Mouse (Mus musculus) lung, embryonic 15.5 days (tissue): ENCODE measurements at regions not wholly inside any gene's neighbourhood (a gene's known extent, or its start where the extent isn't known, plus 50 kb on each side); places are given as distances from the start of the nearest gene placed in this dataset.
"Not testable (repeated sequence)": the region's sequence is repeated elsewhere in the genome, so short reads cannot be mapped to it uniquely, and the experiment has no call there.

Experiments used
- ATAC-seq: fragments of 200-750 bp; cut with Nextera tagmentation; 2 replicates; pipeline ENCODE4 v1.8.0; 2017; ENCODE audit warnings: moderate number of reproducible peaks, borderline replicate concordance; ENCODE audit not compliant: low FRiP score, low TSS enrichment; ENCODE audit errors: extremely low read depth
- H3K27ac ChIP-seq: fragments of 300-500 bp; sonication (generic); 2 replicates; pipeline ENCODE4 v1.5.1; 2015; ENCODE audit warnings: moderate library complexity, mild to moderate bottlenecking, inconsistent platforms
- H3K27me3 ChIP-seq: fragments of 300-500 bp; sonication (generic); 2 replicates; pipeline ENCODE4 v1.6.1; 2015; ENCODE audit warnings: inconsistent platforms
- H3K36me3 ChIP-seq: fragments of 300-500 bp; sonication (generic); 2 replicates; pipeline ENCODE4 v1.6.1; 2015; ENCODE audit warnings: inconsistent platforms
- H3K4me1 ChIP-seq: fragments of 300-500 bp; sonication (generic); 2 replicates; pipeline ENCODE4 v1.6.1; 2015; ENCODE audit warnings: inconsistent platforms
- H3K4me2 ChIP-seq: fragments of 300-500 bp; sonication (generic); 2 replicates; pipeline ENCODE4 v1.6.1; 2015; ENCODE audit warnings: inconsistent platforms, mild to moderate bottlenecking, moderate library complexity
- H3K4me3 ChIP-seq: fragments of 300-500 bp; sonication (generic); 2 replicates; pipeline ENCODE4 v1.5.1; 2015; ENCODE audit warnings: mild to moderate bottlenecking, inconsistent platforms
- H3K9ac ChIP-seq: fragments of 300-500 bp; sonication (generic); 2 replicates; pipeline ENCODE4 v1.6.1; 2015; ENCODE audit warnings: inconsistent platforms
- H3K9me3 ChIP-seq: fragments of 300-500 bp; sonication (generic); 2 replicates; pipeline ENCODE4 v1.6.1; 2016; ENCODE audit warnings: inconsistent platforms
- WGBS: fragments of 180-500 bp; shearing (Covaris S2); methylation state at CpG from one replicate; pipeline ENCODE4 v1.1.7; 2015; 5-methylcytosine and 5-hydroxymethylcytosine counted together

- 9% methylated on average over 6 of the region's 6 CpGs for WGBS
- no peaks in the 10 kb centered on the region for H3K9me3 ChIP-seq
- no peak overlapping the region for H3K4me2 ChIP-seq
- H3K27ac ChIP-seq: no peak overlapping the region
- no peaks in the 10 kb centered on the region for H3K4me1 ChIP-seq
- H3K9ac ChIP-seq: no peak overlapping the region
- H3K36me3 ChIP-seq: no peaks in the 10 kb centered on the region
- no peak for ATAC-seq
- no peaks in the 10 kb centered on the region for H3K27me3 ChIP-seq
- no peak overlapping the region for H3K4me3 ChIP-seq
These were observed 145.2 kb upstream of the Smlr1 start for GRCm38 (mm10) chr10:25681243-25681642.

DNA sequence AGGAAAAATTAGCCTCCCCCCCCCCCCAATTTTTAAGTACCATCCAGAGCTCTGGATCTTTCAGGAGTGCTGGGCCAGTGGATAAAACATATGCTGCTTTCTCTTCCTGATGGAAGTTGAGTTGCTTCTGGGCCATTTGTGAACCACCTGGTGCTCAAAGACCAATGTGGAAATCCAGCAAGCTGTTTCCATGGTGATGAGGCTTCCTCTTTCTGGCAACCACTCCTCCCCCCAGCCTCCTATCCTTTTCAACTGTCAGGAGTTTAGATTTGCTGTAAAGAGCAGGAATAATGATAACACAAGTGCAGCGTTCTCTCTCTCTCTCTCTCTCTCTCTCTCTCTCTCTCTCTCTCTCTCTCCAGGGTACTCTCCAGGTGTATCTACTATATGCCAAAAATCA lies 141.8 kb upstream of the Smlr1 start:
- H3K4me1 ChIP-seq: no peaks in the 10 kb centered on the region
- no peak overlapping the region for H3K4me3 ChIP-seq
- no peak overlapping the region for H3K4me2 ChIP-seq
- H3K27me3 ChIP-seq: no peaks in the 10 kb centered on the region
- H3K9ac ChIP-seq: no peak overlapping the region
- no peaks in the 10 kb centered on the region for H3K36me3 ChIP-seq
- 8% methylated on average over 1 of the region's 1 CpGs for WGBS
- no peak overlapping the region for H3K27ac ChIP-seq
- ATAC-seq: no peak
- no peaks in the 10 kb centered on the region for H3K9me3 ChIP-seq

GRCm38 (mm10) chr10:25675368-25675767 lies 139.3 kb upstream of the Smlr1 start:
- 24% methylated on average over 10 of the region's 10 CpGs for WGBS
- H3K27me3 ChIP-seq: no peaks in the 10 kb centered on the region
- no peaks in the 10 kb centered on the region for H3K9me3 ChIP-seq
- no peak overlapping the region for H3K4me3 ChIP-seq
- no peaks in the 10 kb centered on the region for H3K4me1 ChIP-seq
- 0 out of 2 replicates have a peak overlapping the region, but pooled peaks have one; percentile 2 for H3K4me2 ChIP-seq
- peak; percentile 39; the same call in 1 of the 2 replicates for ATAC-seq
- no peak overlapping the region for H3K9ac ChIP-seq
- no peaks in the 10 kb centered on the region for H3K36me3 ChIP-seq
- H3K27ac ChIP-seq: no peak overlapping the region

DNA sequence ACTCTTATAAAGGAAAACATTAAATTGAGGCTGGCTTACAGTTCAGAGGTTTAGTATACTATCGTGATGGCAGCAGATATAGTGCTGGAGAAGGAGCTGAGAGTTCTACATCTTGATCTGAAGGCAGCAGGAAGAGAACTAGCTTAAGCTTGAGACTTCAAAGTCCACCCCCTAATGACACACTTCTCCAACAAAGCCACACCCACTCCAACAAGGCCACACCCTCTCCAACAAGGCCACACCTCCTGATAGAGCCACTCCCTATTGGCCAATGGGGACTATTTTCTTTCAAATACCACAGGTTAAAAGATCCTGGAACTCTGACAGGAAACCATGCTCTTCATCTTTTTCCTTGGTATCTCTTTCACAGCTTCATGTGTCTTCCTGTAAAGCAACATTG lies 134.0 kb upstream of the Smlr1 start:
- Histone ChIP-seq H3K4me1 (no peaks in the 10 kb centered on the region), H3K27ac (no peak overlapping the region), H3K27me3 (no peaks in the 10 kb centered on the region), H3K36me3 (no peaks in the 10 kb centered on the region), H3K9me3 (no peaks in the 10 kb centered on the region), H3K4me3 (no peak overlapping the region), H3K9ac (no peak overlapping the region), H3K4me2 (no peak overlapping the region)
- 88% methylated on average over 1 of the region's 1 CpGs for WGBS
- ATAC-seq: no peak

- no peaks in the 10 kb centered on the region for H3K27me3 ChIP-seq
- no peak overlapping the region for H3K4me3 ChIP-seq
- no peak overlapping the region for H3K9ac ChIP-seq
- 40% methylated on average over 16 of the region's 16 CpGs for WGBS
- no peak overlapping the region for H3K4me2 ChIP-seq
- ATAC-seq: peak; percentile 42; the same call in 1 of the 2 replicates
- no peaks in the 10 kb centered on the region for H3K4me1 ChIP-seq
- H3K9me3 ChIP-seq: no peaks in the 10 kb centered on the region
- no peaks in the 10 kb centered on the region for H3K36me3 ChIP-seq
- no peak overlapping the region for H3K27ac ChIP-seq
These were observed 116.9 kb upstream of the Smlr1 start for GRCm38 (mm10) chr10:25652742-25653563.

- Histone ChIP-seq H3K9ac (no peak overlapping the region), H3K27me3 (no peaks in the 10 kb centered on the region), H3K4me1 (no peaks in the 10 kb centered on the region), H3K36me3 (no peaks in the 10 kb centered on the region), H3K4me3 (no peak overlapping the region), H3K27ac (no peak overlapping the region), H3K9me3 (no peaks in the 10 kb centered on the region), H3K4me2 (no peak overlapping the region)
- ATAC-seq: no peak
- 71% methylated on average over 1 of the region's 1 CpGs for WGBS
These were observed 111.7 kb upstream of the Smlr1 start for GRCm38 (mm10) chr10:25647740-25648139.

DNA sequence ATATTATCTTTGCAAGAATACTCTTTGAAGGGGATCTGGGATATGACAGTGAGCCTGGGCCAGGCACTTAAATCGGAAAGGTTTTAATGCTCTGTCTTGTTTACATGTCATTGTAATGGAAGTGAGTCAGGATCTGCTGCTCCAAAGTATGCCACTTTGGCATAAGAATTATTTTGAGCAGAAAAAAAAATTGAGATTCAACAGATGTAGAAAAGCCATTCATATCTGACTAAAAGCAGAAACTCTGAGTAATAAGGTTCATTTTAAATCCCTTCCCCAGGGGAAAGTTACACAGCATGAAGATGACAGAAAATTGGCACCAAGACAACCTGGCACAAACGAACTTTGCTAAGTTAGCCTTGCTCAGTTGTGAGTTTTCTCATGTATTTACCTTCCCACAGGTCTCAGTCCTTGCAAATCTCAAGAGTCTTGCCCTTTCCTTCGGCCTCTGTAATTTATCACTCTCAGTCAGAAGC lies 107.5 kb upstream of the Smlr1 start:
- Histone ChIP-seq H3K27ac (no peak overlapping the region), H3K27me3 (no peaks in the 10 kb centered on the region), H3K36me3 (no peaks in the 10 kb centered on the region), H3K4me2 (no peak overlapping the region), H3K4me3 (no peak overlapping the region), H3K9ac (no peak overlapping the region), H3K9me3 (no peaks in the 10 kb centered on the region), H3K4me1 (no peaks in the 10 kb centered on the region)
- ATAC-seq: no peak
- 31% methylated on average over 3 of the region's 3 CpGs for WGBS

- Histone ChIP-seq H3K9me3 (no peaks in the 10 kb centered on the region), H3K4me3 (no peak overlapping the region), H3K4me1 (no peaks in the 10 kb centered on the region), H3K27ac (no peak overlapping the region), H3K27me3 (no peaks in the 10 kb centered on the region), H3K36me3 (no peaks in the 10 kb centered on the region), H3K9ac (no peak overlapping the region), H3K4me2 (no peak overlapping the region)
- WGBS: 83% methylated on average over 9 of the region's 9 CpGs
- no peak for ATAC-seq
These were observed 106.1 kb upstream of the Smlr1 start for GRCm38 (mm10) chr10:25642079-25642696.

DNA sequence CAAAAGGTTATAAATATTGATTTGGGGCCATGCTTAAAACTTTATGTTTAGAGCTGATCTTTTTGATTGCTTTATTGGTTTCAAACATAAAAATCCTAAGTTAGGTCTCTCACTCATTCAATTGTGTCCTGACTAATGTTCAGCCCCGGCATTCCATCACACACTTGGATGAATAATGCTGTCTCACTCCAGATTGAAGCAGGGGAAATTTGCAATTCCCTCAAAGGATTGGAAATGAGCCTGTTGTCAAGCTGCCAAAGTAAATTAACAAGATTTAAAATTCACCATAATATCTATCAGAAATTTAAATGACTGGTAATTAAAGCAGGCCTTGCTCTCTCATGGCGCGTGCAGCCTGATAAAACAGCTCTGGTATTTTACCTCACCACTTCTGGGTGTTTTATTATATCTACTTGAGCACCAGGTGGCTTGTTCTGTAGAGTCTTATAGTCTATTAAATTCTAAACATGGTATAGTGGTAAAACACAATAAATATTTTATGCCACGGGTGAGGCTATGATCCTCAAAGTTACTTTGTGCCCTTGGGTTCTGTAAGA lies 97.1 kb upstream of the Smlr1 start:
- Histone ChIP-seq H3K4me3 (no peak overlapping the region), H3K36me3 (no peaks in the 10 kb centered on the region), H3K27ac (no peak overlapping the region), H3K9me3 (no peaks in the 10 kb centered on the region), H3K9ac (no peak overlapping the region), H3K27me3 (no peaks in the 10 kb centered on the region), H3K4me1 (no peaks in the 10 kb centered on the region), H3K4me2 (no peak overlapping the region)
- WGBS: 70% methylated on average over 4 of the region's 4 CpGs
- no peak for ATAC-seq

DNA sequence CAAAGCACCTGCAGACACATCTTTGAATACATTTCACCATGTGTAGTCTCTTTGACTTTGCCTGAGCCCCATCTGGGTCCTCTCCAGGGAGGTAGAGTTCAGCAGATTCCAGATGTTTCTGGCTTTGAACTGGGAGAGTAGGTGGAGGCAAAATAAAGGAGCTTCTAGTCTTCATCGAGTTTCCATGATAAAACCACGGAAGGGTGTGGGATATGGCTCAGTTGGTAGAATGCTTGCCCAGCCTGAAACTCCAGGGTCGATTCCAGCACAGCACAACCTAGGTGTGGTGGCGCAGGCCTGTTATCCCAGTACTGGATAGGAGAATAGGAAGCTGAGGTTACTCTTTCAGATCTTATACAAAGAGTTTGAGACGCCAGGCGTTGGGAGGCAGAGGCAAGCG lies 96.2 kb upstream of the Smlr1 start:
- Histone ChIP-seq H3K4me1 (no peaks in the 10 kb centered on the region), H3K9ac (no peak overlapping the region), H3K36me3 (no peaks in the 10 kb centered on the region), H3K27ac (no peak overlapping the region), H3K4me3 (no peak overlapping the region), H3K27me3 (no peaks in the 10 kb centered on the region), H3K4me2 (no peak overlapping the region), H3K9me3 (no peaks in the 10 kb centered on the region)
- no peak for ATAC-seq
- WGBS: 87% methylated on average over 7 of the region's 7 CpGs

GRCm38 (mm10) chr10:25622585-25622984 lies 86.5 kb upstream of the Smlr1 start:
- Histone ChIP-seq H3K9me3 (no peaks in the 10 kb centered on the region), H3K4me3 (no peak overlapping the region), H3K4me2 (no peak overlapping the region), H3K36me3 (no peaks in the 10 kb centered on the region), H3K27ac (no peak overlapping the region), H3K27me3 (no peaks in the 10 kb centered on the region), H3K4me1 (peaks cover 10% of the 10 kb centered on the region; the same call in 1 of the 2 replicates), H3K9ac (no peak overlapping the region)
- ATAC-seq: no peak
- 76% methylated on average over 5 of the region's 5 CpGs for WGBS

DNA sequence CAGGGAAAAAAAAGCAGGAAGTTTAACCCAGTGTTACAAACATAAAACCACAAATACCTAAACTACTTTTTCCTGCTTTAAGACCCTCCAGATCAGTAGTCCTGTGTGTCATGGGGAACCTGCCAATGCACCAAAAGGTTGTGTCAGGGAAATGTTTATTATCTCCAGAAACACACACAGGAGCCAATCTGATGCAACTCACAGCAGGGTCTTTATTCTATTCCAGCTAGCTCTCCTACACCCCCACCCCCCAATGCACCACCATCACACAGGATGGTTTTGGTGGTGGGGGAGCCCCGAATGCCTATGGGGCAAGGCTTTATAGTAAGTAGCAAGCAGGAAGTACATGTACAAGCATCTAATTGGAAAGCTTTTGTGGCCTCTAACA lies 85.7 kb upstream of the Smlr1 start:
- WGBS: 56% methylated on average over 1 of the region's 1 CpGs
- Histone ChIP-seq H3K4me1 (peaks cover 10% of the 10 kb centered on the region; the same call in 1 of the 2 replicates), H3K4me2 (peak overlapping the region; percentile 39), H3K27ac (peak overlapping the region; percentile 15; the same call in 1 of the 2 replicates)
- not testable (repeated sequence) for ATAC-seq, H3K9me3 ChIP-seq, H3K27me3 ChIP-seq, H3K9ac ChIP-seq, H3K36me3 ChIP-seq, H3K4me3 ChIP-seq
